Mouse (Mus musculus): ENCODE measurements around the gene Pigf.
A peak's percentile ranks its signal among the peaks of the same experiment; 100 is the strongest.

Pigf gene

DNA sequence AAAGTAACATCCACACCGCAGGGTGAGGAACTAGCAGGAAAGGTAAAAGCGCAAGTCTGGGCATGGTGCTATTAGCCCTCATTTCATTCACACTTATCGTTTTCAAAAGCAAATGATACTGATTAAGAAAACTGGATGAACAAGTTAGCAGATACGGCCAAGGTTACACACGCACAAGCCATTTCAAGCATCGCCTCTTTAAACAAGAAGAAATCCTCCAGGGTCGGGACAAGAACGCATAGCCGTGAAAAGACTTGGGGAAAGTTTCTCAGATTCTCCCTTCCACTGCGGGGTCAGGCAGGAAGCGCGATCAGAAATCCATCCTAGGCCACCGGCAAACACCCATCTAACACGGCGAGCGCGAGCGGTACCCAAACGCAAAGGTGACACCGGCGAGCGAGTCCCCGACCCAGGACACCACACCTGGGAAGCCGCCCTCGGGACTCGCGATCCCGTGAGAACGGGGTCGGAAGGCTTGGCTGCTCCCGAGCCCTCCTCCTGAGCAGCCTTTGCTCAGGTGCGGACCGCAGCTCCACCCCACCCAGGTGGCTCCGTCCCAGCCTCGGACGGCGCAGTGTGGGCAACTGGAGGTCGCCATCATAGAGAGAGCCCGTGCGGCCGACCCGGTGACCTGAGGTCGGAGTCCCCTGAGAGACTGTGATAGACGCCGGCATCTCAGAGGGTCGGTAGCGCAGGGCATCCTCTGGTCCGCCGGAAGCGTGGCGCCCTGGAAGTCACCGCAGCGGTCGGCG, 539 bp downstream of the Pigf start:
- peak in 1 of 2 experiments; percentile 34 for DNase-seq

DNA sequence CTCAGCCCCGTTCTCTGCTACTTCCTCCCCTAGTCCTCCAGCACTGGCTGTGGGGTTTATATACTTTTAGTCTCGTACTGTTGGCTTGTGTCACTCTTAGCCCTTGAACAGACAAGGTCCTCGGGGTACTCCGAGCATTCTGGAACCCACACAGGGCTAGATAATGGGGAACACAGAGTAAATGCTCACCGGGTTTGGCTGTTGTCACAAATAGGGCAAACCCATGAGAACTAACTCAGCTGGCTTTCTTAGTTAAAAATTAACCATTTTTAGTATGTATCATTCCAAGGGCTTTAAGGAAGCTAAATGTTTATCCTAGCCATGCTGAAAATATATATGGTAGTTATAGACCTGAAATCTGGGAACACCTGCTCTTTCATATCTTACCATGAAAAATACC, 5.5 kb downstream of the Pigf start:
- DNase-seq = no peak

DNA sequence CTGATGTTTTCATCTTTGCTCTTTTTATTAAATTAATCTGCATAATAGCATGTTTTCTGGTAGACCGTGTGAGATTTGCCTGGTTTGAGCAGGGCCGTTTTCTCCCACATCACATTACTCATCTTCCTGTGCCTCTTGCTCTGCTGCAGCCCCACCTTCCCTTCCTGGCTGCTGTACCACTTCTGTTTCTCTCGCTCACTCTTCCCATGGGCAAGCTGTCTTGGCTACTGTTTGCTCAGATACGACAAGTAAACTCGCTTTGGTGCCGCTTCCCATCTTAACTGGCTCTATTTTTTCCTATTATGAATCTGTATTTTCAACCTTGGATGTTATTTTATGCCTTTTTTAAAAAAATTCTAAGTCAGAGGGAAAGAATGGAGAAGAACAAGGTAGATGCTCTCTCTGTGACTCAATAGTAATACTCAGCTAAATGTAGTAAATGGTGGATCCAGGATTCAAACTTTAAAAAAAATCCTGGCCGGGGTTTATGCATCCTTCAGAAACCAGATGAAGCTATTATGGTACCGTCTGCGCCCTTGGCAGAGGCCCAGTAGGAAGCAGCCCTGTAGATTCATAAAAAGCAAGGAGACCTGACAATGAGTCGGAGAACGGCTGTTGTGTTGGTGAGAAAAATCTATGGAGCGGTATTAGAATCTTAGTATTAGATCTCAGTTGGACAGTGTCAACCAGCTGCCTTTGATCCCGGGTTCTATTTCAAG, 13.7 kb downstream of the Pigf start:
- DNase-seq = peak; percentile 86 to 87

DNA sequence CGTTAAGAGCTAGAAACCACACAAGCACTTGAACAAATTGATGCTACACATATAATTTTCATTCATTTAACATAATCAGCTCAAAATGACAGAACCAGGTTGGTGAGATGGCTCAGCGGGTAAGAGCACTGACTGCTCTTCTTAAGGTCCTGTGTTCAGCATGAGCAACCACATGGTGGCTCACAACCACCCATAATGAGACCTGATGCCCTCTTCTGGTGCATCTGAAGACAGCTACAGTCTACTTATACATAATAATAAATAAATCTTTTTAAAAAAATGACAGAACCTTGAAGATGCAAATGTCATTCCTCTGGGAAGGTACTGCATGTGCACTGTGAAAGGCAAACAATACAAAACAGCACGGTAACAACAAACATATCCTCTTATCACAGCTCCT, 16.3 kb downstream of the Pigf start:
- no peak for DNase-seq

DNA sequence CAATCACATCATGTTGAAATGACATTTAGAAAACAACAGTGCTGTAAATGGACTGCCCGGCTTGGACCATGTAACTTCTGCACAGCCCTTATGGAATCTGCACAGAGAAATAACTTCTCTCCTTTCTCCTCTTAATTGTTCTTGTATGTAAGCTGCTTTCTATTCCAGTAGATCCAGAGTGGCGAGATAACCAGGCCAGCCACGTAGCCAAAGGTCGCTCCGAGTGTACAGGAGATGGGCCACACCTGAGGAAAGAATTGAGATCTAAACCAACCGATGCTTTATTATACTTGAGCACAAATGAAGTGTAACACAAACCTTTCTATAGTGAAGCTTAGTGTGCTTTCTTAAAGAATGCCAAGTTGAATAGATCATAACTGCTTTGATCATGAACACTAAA, 27.9 kb downstream of the Pigf start:
- no peak for DNase-seq

DNA sequence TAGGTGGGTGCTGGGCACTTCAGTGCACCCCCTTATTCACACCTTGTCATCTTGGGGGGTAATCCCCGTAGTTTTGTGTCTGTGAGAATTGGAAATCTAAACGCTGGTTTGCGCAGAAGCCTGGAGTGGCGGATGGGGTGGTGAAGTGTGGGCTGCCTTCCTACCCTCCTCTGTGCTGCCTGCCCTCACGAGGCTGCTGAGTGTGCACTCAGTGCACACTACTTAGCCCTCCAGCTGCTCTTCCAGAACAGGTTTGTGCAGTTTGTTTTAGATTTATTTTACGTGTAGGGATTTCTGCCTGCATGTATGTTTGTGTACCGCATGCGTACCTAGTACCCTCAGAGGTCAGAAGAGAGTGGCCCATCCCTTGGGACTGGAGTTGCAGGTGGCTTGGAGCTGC, 33.9 kb downstream of the Pigf start:
- no peak for DNase-seq

DNA sequence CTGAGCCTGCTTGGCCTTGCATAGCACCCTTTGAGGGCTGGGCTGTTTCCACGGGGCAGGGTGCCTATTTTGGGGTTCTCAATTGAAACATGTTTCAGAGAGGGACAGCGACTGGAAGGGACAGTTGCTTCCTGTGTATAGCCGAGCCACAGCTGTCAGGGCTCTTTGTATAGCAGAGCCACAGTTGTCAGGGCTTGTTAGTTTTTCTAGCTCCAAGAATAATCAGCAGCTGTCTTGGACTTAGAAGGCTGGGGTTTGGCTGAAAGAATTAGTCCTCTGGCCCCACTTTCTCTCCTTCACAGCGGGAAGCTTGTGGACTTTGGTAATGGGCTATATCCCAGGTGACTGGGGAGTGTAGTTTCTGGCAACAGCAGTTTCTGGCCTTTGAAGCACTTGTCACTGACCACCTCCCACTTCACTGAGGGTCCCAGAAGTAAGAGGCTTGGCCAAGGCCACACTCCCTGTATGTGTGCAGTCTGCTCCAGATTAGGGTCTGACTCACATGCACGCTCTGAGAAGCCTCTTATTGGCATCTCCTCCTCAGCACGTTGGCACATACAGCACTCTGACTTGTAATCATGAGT, 36.5 kb downstream of the Pigf start:
- no peak for DNase-seq

DNA sequence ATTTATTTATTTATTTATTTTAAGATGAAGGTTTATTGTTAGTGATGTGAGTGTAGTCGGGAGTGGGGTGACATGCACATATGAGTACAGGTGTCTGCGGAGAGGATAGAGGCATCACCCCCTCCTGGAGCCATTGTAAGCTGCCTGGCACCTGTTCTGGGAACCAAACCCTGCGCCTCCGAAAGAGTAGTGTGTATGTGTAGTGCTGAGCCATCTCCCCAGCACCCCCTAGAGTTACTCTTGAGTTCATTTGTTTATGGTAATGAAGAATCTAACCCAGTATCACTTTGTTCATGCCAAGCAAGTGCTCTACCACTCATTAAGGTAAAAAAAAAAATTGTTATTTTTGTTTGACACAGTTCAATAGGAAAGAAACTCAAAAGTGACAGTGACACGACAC, 37.0 kb downstream of the Pigf start:
- DNase-seq = no peak

DNA sequence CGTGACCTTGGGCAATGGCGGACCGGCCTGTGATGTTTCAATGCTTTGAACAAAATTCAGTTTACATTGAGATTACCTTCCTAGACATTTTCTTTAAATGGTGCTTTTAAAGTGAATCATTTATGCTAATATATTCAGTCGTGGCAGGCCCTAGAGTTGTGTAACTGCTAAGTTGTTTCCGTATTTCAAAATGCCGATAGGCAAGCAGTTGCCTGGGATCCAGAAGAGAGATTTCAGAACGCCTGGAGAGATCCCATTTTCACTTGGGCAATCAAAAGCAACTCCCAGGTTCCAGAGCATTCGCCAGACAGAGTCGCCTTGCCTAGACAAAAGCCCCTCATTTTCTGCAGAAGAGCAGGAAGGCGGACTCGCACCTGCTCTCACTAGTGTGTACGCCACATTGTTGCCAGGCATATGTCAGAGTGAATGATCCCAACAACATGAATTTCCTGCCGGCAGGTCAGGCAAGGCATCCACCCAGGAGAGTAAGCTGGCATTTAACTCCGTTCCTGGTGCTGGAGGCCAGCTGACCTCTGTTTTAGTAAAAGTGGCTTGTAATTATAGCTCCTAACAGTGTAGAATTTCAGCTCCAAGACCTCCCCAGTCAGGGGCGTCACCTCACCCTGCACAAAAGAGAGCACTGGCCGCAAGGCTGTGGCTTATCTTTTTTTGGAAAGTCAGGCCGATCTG, 38.6 kb downstream of the Pigf start:
- DNase-seq = peak in 1 of 2 experiments; percentile 25

DNA sequence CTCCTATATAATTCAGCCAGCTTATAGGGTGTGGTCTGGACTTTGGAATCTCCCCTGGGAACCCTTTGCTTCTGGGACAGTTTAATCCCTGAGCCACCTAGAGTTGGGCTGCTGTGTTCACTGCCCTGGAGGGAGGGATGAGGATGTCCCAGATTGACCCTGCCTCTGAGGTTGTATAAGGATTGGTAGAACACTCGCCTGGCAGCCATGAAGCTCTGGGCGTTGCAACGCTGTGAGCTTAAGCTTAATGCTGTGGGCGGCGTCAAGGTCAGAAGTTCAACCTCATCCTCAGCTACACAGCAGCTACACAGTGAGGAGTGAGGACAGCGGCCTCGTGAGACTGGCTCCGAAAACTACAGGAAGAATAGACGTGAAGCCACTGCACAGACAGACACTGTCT, 42.7 kb downstream of the Pigf start:
- DNase-seq = no peak

DNA sequence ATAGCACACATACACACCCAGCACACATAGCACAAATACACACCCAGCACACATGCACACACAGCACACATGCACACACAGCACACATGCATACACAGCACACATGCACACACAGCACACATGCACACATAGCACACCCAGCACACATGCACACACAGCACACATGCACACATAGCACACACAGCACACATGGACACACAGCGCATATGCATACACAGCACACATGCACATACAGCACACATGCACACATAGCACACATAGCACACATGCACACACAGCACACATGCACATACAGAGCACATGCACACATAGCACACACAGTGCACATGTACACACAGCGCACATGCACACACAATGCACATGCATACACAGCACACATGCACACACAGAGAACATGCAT, 43.5 kb downstream of the Pigf start:
- DNase-seq = no peak

DNA sequence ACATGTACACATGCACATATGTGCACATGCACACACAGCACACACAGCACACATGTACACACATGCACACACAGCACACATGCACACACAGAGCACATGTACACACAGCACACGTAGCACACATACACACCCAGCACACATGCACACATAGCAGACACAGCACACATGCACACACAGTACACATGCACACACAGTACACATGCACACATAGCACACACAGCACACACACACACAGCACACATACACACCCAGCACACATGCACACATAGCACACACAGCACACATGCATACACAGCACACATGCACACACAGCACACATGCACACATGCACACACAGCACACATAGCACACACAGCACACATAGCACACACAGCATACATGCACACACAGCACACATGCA, 44.0 kb downstream of the Pigf start:
- no peak for DNase-seq

DNA sequence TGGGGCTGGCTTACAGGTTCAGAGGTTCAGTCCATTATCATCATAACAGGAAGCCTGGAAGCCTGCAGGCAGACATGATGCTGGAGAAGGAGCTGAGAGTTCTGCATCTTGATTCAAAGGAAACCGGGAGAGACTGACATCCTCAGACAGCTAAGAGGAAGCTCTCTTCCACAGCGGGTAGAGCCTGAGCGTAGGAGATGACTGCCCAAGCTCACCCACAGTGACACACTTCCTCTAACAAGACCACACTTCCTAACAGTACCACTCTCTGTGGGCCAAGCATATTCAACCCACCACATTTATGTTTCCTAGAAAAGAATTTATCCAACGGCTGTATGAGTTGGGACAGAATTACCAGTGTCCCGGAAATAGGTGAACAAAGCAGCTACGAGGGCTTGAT, 46.7 kb downstream of the Pigf start:
- no peak for DNase-seq

DNA sequence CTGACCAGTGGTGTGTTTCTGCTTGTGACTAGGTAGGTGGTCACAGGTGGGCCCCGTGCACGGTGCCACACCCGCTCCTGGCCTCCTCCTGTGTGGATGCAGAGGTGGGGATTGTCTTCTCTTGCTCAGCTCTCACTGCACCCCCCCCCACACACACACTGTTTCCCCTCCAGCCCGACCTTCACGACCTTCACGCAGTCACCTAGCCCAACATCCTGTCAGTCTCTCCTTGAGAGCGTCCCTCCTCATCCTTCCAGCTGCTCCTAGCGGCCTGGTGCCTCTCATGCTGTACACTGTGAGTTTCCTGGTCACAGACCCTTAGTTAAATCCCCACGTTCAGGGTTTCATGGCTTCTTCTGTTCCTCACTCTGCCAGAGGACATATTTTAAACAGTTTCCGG, 48.8 kb downstream of the Pigf start:
- DNase-seq = no peak

DNA sequence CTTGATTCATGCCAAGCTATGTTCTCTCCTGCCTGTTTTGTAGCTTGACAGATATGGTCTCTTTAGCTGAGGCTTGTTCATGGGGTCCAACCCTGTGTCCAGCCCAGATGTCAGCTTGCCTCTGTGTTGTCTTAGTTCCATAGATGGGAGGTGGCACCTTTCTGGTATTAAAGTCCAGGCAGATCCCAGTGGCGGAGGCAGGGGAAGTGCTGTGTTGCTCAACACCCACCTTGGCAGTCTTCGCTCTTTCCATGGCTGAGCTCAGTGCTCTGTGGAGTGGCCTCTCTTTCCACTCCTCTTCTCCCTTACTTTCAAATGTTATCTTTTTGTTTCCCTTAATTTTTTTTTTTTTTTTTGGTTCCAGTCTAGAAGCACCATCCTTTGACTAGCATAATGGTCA, 52.1 kb downstream of the Pigf start:
- DNase-seq = no peak

DNA sequence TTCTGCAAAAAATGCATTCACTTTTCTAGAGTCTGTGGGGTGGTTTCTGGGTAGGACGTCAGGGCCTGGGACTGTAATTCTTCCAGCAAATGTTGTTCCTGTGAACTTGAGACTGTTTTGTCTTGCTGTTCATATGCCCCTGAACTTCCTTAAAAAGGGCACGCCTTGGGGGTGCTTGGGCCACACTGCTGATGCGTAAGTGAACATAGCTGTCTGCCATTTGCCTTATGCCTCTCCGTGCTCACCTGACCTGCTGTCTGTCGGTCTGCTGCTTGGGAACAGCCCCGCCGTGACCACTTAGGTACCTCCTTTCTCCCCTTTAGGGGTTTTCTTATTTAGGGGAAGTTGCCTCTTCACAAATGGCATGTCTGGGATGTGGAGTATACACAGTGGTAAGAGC, 53.3 kb downstream of the Pigf start:
- no peak for DNase-seq

DNA sequence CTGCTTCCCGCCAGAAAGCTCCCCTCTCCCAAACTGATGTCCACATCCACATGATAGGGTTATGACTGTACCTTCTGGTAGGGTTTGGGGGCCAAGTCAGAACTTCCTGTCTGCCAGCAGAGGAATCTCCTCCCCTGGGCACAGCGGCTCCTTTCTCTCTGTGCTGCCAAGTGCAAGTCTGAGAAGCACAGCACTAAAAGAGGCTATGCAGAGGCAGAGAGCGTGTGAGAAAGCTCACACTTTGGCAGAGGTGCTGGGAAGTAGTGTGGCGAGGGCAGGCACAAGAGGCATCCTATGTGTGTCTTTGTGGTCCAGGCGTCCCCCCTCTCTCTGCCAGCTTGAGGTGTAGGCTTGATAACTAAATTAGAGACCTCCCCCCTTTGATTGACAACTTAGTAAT, 54.2 kb downstream of the Pigf start:
- DNase-seq = no peak

DNA sequence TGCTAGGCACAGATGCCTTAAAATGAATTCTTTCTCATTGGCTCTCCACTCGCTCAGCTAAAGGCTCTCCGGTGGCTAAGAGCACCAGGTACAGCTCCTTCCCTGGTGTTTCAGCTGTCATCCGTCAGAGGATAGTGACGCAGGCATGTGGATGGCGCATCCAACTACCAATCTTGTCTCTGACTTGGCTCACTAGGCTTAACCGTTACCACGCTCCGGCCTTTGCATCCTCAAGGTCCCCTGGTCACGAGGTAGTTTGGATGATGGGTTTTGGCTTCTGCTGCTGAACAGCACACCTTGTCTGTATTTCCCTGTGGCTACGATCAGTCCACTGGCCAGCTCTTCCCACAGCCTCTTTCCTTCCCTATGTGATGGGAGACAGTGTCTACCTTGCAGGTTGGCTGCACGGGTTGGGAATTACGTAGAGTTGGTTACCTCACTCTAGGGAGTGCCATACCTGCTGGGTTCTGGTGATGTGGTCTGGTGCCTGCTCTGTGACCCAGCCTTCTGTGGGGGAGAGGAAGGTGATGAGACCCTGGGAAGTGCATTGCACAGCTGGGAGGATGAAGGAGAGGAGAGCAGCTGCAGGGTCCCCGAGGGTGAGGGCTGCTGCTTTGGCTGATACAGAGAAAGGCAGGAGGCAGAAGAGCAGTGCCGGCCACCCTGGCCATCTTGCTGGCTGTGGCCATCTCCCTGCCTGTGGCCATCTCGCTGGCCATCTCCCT, 55.0 kb downstream of the Pigf start:
- no peak for DNase-seq

DNA sequence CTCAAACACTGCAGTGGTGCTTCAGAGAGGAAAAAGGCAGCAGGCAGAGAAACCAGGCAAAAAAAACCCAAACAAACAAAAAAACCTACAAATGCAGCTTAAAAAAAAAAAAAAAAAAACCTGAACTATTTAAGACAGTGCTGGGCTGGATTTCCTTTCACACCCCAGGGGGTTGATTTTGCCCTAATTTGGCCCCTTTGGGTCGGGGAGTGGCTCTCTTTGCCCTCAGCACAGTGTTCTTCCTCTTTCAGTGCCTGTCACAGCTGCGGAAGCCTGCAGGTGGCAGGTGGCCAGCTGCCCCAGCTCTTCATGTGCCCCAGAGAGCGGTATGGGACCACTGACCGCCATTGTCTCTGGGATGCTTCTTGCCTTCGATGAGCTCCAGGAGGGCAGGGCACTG, 55.6 kb downstream of the Pigf start:
- DNase-seq = no peak

DNA sequence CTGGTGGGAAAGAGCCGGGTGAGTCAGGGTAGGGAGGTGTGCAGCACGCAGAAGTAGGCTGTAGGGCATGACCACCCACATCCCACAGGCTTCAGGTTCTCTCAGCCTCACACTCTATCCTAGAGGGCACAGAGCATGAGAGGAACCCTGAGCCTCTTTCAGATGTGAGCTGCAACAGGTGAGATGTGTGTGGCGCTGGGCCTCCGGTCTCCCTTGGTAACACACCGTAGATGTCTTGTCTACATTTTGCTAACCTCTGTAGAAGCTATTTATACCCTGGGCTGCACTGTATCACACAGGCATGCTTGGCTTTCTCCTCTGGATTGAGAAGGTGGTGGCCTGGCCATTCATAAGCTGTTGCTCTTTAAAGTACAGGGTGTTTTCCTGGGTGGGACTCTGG, 56.6 kb downstream of the Pigf start:
- DNase-seq = no peak

DNA sequence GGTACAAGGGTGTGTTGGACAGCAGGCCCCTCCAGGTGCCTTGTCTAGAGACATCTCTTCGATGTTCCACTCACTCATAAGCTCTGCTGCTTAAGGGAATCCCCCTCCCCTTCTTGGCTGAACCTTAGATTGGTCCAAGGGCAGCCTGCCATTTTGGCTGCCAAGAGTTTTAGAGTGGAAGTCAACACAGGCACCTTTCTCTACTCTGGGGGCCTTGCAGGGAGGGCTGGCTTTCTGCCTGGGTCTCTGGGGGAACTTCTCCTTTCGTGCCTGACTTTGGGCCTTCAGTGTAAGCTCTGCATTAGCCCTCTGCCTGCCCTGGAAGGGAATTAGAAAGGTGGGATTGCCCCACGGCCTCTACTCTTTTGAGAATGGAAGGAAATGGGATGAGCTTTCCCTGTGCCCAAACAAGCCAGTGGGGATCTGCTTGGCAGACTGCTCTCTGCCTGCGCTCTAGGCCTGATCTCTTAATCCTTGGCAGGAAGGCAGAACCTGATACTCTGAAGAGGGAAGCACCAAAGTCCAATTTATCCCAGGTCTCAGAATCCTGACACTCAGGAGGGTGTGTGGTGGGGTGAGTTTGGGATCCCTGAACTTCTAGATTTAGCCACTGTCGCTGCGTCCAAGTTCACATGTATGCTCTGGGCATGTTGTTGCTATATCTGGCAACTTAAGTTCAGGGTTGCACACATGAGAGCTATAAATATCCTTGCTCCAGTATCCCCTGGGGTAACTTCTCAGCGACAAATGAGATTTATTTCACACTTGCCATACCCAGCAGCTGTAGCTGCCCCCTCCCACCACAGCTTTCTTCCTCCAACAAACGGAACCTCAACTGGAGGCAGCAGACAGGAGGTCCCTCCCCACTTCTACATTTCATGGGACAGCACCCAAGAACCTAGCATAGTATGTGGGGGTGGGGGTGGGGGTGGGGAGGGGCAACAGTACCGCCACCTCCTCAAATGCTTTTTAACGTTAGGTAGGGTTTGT, 57.4 kb downstream of the Pigf start:
- no peak for DNase-seq

DNA sequence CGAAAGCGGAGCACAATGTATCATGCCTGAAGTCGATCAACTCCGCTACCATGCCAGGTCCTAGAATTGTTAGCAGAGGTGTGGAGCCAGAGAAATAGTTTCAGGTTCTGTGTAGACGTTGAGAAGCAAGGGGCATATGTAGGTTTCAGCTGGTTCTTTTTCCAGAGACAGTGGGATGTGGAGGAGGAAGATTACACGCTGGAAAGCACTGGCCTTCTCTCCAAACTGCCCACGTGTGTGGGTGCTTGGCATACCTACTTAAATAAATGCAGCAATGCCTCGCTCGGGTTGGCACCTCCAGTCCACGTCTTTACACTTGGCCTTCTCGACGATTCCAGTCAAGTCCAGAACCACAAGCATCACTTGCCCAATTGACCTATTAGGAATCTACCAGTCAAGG, 58.2 kb downstream of the Pigf start:
- DNase-seq = no peak

Measured in cerebellum, postnatal 36 days (tissue).